Mouse (Mus musculus) myocyte (in vitro differentiated cells): Measurements from ENCODE around the gene Asxl1. TPM values are rescaled to one million over a fixed set of nuclear protein-coding genes. Genes with fewer than 3 reads are reported as not detected.

Source experiments
- H3K27me3 ChIP-seq: one replicate; pipeline ENCODE4 v1.6.1; 2011; ENCODE audit not compliant: control insufficient read depth, insufficient read depth, insufficient read length
- H3K36me3 ChIP-seq: one replicate; pipeline ENCODE4 v1.6.1; 2011; ENCODE audit not compliant: control insufficient read depth, insufficient read depth
- H3K4me2 ChIP-seq: one replicate; pipeline ENCODE4 v1.6.1; 2011; ENCODE audit warnings: low read depth, control low read depth
- H3K4me3 ChIP-seq: one replicate; pipeline ENCODE4 v1.5.1; 2011; ENCODE audit warnings: mild to moderate bottlenecking, control low read depth, moderate library complexity
- H3K79me2 ChIP-seq: one replicate; pipeline ENCODE4 v1.6.1; 2011; ENCODE audit not compliant: control insufficient read depth, insufficient read depth
- H3ac ChIP-seq: one replicate; pipeline ENCODE4 v1.6.1; 2011; ENCODE audit not compliant: control insufficient read depth, insufficient read length
- CEBPB ChIP-seq: IDR thresholded peaks from 2 replicates; pipeline ENCODE4 v1.6.1; 2011; ENCODE audit warnings: mild to moderate bottlenecking, moderate library complexity; ENCODE audit not compliant: poor library complexity, insufficient read depth, severe bottlenecking
- E2F4 ChIP-seq: IDR thresholded peaks from one replicate; pipeline ENCODE4 v1.6.1; 2011; ENCODE audit warnings: mild to moderate bottlenecking, control low read depth, moderate library complexity; ENCODE audit not compliant: insufficient read depth
- MAX ChIP-seq: IDR thresholded peaks from one replicate; pipeline ENCODE4 v1.6.1; 2011; ENCODE audit warnings: low read depth, mild to moderate bottlenecking, control low read depth
- MYOD1 ChIP-seq, 3 experiments: IDR thresholded peaks; one replicate each; pipeline ENCODE4 v1.6.1; 2011; ENCODE audit warnings: control low read depth in 2 of 3, low read depth in 2 of 3, mild to moderate bottlenecking in 2 of 3, moderate library complexity in 1 of 3; ENCODE audit not compliant: insufficient read length in 2 of 3, control insufficient read depth in 1 of 3
- MYOG ChIP-seq, 3 experiments: IDR thresholded peaks; one replicate each; pipeline ENCODE4 v1.6.1; 2011; ENCODE audit warnings: control low read depth in 2 of 3, low read depth in 2 of 3, mild to moderate bottlenecking in 2 of 3; ENCODE audit not compliant: insufficient read length in 2 of 3, control insufficient read depth in 1 of 3, insufficient read depth in 1 of 3
- POLR2A ChIP-seq: IDR thresholded peaks from one replicate; pipeline ENCODE4 v1.6.1; 2011; ENCODE audit warnings: low read depth, mild to moderate bottlenecking, control low read depth, moderate library complexity; ENCODE audit not compliant: insufficient read length
- POLR2AphosphoS2 ChIP-seq: IDR thresholded peaks from one replicate; pipeline ENCODE4 v1.6.1; 2011; ENCODE audit warnings: low read depth, control low read depth; ENCODE audit not compliant: insufficient read length
- REST ChIP-seq: IDR thresholded peaks from one replicate; pipeline ENCODE4 v1.6.1; 2011; ENCODE audit warnings: mild to moderate bottlenecking, control low read depth, moderate library complexity; ENCODE audit not compliant: insufficient read depth, insufficient read length
- SRF ChIP-seq: IDR thresholded peaks from one replicate; pipeline ENCODE4 v1.6.1; 2011; ENCODE audit warnings: low read depth; ENCODE audit not compliant: control insufficient read depth, insufficient read length
- TCF12 ChIP-seq: IDR thresholded peaks from one replicate; pipeline ENCODE4 v1.6.1; 2011; ENCODE audit warnings: mild to moderate bottlenecking, control low read depth; ENCODE audit not compliant: poor library complexity, insufficient read depth, severe bottlenecking
- TCF3 ChIP-seq: IDR thresholded peaks from one replicate; pipeline ENCODE4 v1.6.1; 2011; ENCODE audit warnings: low read depth, control low read depth; ENCODE audit not compliant: insufficient read length
- USF1 ChIP-seq: IDR thresholded peaks from one replicate; pipeline ENCODE4 v1.6.1; 2011; ENCODE audit warnings: low read depth, mild to moderate bottlenecking, control low read depth, moderate library complexity
- polyA plus RNA-seq: library from polyadenylated mRNA; unstranded; fragments of >200 nt; fragmentation: generic; extraction: Trizol; gene quantifications from one replicate; pipeline ENCODE4 v1.2.1, GENCODE M21; 2012; ENCODE audit warnings: missing spikeins

The Asxl1 gene
- polyA plus RNA-seq, 1 experiment, result 15.4 TPM

GRCm38 (mm10) chr2:153347183-153347781, 1.7 kb downstream of the Asxl1 start:
- H3K27me3 ChIP-seq, result no peaks in the 10 kb centered on the region
- peaks cover 59% of the 10 kb centered on the region for H3K79me2 ChIP-seq
- H3ac ChIP-seq, result peak overlapping the region; percentile 74
- peak overlapping the region; percentile 94 for H3K4me2 ChIP-seq
- TF ChIP-seq TCF12, result no peak
- H3K36me3 ChIP-seq, result no peaks in the 10 kb centered on the region
- H3K4me3 ChIP-seq, result peak overlapping the region; percentile 81

GRCm38 (mm10) chr2:153348100-153348831, 2.6 kb downstream of the Asxl1 start:
- peak overlapping the region; percentile 94 for H3K4me2 ChIP-seq
- TF ChIP-seq MYOD1 (IDR thresholded peaks at IDR 0.05; ENCODE audit: control insufficient read depth in 1 of 3, insufficient read length in 2 of 3, low read depth in 2 of 3) (no peak), USF1 (no peak), MYOG (IDR thresholded peaks at IDR 0.05; ENCODE audit: control insufficient read depth in 1 of 3, insufficient read depth in 1 of 3, insufficient read length in 2 of 3, low read depth in 2 of 3) (no peak), SRF (no peak), POLR2AphosphoS2 (no peak), TCF12 (no peak), REST (no peak), POLR2A (no peak), E2F4 (no peak), MAX (no peak), CEBPB (no peak), TCF3 (no peak)
- H3K4me3 ChIP-seq, result peak overlapping the region; percentile 81
- no peaks in the 10 kb centered on the region for H3K36me3 ChIP-seq
- H3ac ChIP-seq, result no peak overlapping the region
- no peaks in the 10 kb centered on the region for H3K27me3 ChIP-seq
- peaks cover 69% of the 10 kb centered on the region for H3K79me2 ChIP-seq

GRCm38 (mm10) chr2:153350552-153351181, 5.0 kb downstream of the Asxl1 start:
- TF ChIP-seq POLR2AphosphoS2 (no peak), MYOD1 (IDR thresholded peaks at IDR 0.05; ENCODE audit: control insufficient read depth in 1 of 3, insufficient read length in 2 of 3, low read depth in 2 of 3) (peak in 1 of 3 experiments; percentile 32)
- Histone ChIP-seq H3K36me3 (peaks cover 14% of the 10 kb centered on the region), H3K27me3 (no peaks in the 10 kb centered on the region), H3K4me2 (peak overlapping the region; percentile 22), H3K79me2 (peaks cover 92% of the 10 kb centered on the region), H3K4me3 (no peak overlapping the region), H3ac (no peak overlapping the region)

GRCm38 (mm10) chr2:153354648-153355047, 9.0 kb downstream of the Asxl1 start:
- H3K27me3 ChIP-seq, result no peaks in the 10 kb centered on the region
- no peak overlapping the region for H3K4me3 ChIP-seq
- H3K79me2 ChIP-seq, result peaks cover 81% of the 10 kb centered on the region
- peaks cover 52% of the 10 kb centered on the region for H3K36me3 ChIP-seq
- H3K4me2 ChIP-seq, result no peak overlapping the region
- TF ChIP-seq MYOG (IDR thresholded peaks at IDR 0.05; ENCODE audit: control insufficient read depth in 1 of 3, insufficient read depth in 1 of 3, insufficient read length in 2 of 3, low read depth in 2 of 3) (no peak), USF1 (no peak), MAX (no peak), SRF (no peak), CEBPB (no peak), POLR2A (no peak)
- H3ac ChIP-seq, result no peak overlapping the region

- no peak overlapping the region for H3K4me2 ChIP-seq
- peaks cover 59% of the 10 kb centered on the region for H3K36me3 ChIP-seq
- no peak for TF ChIP-seq TCF12
- no peak for TF ChIP-seq REST
- TF ChIP-seq E2F4, result no peak
- no peak for TF ChIP-seq MAX
- no peak for TF ChIP-seq SRF
- no peak for TF ChIP-seq MYOG (IDR thresholded peaks at IDR 0.05; ENCODE audit: control insufficient read depth in 1 of 3, insufficient read depth in 1 of 3, insufficient read length in 2 of 3, low read depth in 2 of 3)
- no peak for TF ChIP-seq USF1
- TF ChIP-seq TCF3, result no peak
- no peak for TF ChIP-seq POLR2AphosphoS2
- no peak for TF ChIP-seq POLR2A
- no peak for TF ChIP-seq MYOD1 (IDR thresholded peaks at IDR 0.05; ENCODE audit: control insufficient read depth in 1 of 3, insufficient read length in 2 of 3, low read depth in 2 of 3)
- no peak overlapping the region for H3K4me3 ChIP-seq
- peaks cover 77% of the 10 kb centered on the region for H3K79me2 ChIP-seq
- no peaks in the 10 kb centered on the region for H3K27me3 ChIP-seq
- no peak overlapping the region for H3ac ChIP-seq
Measured at GRCm38 (mm10) chr2:153356784-153357183, 11.2 kb downstream of the Asxl1 start.
